Mouse (Mus musculus) embryo, embryonic 10.5 days (tissue): ENCODE data around the gene Rpl18.

Experiments used
- DNase-seq: peaks from one replicate; pipeline ENCODE4 v3.0.0-alpha.2; 2015; ENCODE audit warnings: low spot score

The Rpl18 gene

DNA sequence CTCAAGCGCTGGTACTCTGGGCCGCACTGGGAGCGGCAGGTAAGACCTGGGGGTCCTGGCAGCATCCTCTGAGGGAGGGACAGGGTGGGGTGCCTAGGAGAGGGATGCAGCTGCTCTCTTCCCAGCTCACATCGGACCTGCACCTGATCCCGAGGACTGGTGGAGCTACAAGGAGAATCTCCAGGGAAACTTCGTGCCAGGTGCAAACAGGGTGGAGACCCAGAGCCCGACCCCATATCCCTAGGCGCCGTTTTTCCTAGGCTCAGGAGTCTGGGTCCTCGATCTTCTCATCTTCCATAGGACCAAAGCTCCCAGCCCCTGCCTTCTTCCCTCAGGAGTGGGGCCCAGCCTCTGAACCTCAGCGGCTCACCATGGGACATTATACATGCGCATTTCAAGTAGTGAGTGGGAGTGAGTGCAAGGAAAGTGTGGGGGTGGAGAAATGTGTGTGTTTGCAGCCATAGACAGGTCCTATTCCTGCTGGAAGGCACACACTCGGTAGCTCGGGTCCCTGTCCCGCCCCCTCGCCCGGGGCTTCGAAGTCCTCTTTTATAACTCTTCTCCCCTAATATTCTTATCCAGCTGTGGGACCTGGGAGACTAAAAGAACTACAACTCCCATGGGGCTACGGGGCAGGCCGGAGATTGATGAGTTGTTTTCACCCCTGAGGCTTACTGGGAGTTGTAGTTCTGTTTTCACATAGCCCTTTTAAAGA is 14.8 kb upstream of the Rpl18 start:
- DNase-seq = peak; percentile 93

DNA sequence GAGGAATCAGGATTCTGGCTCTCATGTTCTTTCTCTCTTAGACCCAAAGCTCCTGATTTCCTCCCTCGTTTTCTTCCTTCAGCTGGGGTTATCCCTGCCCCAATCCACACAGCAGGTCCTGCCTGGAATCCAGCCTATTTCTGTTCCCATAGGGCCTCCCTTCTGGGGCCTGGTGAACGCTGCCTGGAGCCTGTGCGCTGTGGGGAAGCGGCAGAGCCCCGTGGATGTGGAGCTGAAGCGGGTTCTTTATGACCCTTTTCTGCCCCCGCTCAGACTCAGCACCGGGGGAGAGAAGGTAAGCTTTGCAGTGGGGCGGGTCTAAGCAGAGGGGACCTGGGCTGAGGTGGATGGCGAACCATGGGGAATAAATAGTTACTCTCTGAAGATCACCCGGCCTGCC is 14.2 kb upstream of the Rpl18 start:
- no peak for DNase-seq

DNA sequence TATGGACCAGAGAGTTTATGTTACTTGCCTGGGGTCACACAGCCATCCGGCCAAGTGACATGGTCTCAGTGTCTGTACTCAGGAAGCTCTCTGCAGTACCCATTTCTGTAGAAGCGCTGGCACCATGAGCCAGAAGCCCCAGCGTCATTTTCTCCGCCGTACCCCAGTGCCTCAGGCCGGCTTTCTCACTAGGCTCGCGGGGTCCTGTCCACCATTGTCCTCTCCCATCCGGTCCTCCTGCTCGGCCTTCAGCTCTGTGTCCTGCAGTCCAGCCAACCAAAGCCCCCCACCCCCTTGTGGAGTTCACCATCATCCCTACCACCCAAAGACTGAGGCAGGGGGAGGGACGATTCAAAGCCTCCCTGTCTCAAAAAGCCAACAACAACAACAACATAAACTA is 13.7 kb upstream of the Rpl18 start:
- no peak for DNase-seq

DNA sequence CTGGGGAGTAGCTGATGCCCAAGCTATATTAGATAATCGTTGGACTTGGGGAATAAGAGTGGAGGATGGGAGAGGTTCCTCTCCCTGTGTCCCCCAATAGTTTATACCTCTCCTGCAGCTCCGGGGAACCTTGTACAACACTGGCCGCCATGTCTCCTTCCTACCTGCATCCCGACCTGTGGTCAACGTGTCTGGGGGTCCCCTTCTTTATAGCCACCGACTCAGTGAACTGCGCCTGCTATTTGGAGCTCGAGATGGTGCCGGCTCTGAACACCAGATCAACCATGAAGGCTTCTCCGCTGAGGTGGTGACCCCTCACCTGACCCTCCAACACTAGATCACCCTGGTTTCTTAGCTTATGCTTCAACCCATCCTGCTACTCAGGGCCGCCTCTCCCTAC is 12.9 kb upstream of the Rpl18 start:
- DNase-seq = no peak

GRCm38 (mm10) chr7:45702809-45703520 is 12.3 kb upstream of the Rpl18 start:
- no peak for DNase-seq

DNA sequence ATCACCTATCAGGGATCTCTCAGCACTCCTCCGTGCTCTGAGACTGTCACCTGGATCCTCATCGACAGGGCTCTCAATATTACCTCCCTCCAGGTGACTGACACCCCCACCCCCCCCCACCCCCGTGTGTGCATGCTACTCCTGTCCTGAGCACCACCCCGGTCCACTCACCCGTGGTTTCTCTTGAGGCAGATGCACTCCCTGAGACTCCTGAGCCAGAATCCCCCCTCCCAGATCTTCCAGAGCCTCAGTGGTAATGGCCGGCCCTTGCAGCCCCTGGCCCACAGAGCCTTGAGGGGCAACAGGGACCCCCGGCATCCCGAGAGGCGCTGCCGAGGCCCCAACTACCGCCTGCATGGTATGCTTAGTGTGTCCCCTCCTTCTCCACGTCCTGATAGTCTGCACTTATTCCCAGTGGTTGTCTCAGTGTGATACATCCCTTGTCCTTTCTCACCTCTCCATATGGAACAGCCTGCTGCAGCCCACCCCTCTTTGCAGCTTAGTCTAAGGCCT is 11.7 kb upstream of the Rpl18 start:
- no peak for DNase-seq

DNA sequence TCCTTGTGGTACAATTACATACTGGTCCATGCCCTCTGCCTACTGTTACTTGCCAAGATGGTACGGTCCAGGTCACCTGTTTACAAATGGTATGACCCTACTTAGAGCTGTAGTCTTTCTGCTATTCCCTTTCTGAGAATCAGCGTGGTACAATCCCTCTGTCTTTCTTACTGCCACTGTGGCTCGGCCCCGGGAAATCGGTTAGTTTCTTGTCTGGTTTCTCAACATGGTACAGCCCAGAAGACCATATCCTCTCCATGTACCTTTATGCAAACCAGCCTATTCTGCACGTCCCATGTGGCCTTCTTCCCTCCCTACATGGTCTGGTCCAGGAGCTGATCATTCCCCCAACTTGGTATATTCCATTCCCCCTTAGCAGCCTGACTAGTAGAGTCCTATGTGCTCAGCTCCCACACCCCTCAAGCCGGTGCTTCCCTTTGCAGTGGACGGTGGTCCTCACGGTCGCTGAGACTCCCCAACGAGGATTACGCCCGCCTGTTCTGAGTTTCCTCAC is 11.2 kb upstream of the Rpl18 start:
- peak; percentile 88 for DNase-seq

DNA sequence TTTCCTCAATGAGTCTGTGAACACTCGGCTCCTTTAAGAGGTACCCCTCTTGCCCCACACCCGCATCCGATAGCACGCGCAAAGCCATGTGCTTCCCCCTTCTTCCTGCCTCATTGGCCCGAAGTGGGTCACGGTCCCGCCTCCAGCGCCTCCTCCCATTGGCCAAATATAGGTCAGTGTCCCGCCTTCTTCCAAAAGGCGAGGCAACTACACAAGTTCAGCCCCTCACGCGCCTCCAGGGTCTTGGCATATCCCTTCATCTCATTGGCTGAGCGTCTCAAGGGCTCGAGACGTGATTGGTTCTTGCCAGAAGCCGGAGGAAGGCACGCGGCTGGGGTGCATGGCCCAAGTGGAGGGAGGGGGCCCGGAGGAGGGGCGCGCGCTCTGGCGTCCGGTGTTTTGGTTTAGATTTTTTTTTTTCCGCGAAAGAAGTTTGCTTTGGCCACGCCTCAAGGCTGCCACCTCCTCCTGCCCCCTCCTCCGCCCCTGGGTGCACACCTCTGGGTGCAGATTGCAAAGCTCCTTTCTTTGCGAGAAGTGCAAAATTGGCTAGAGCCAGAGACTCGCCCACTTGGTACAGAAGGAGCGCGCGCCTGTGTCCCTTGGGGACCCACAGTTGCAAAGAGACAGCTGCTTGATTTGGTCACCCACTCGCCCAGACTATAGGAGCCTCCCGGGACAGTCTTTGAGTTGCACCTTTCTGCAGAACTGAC is 10.4 kb upstream of the Rpl18 start, which contains the start of gene Dbp:
Dbp (plus strand) TSS at position 359 of the 713 bp plus-strand sequence.
- peak; percentile 100 for DNase-seq

GRCm38 (mm10) chr7:45705443-45705864 is 9.8 kb upstream of the Rpl18 start:
- DNase-seq = no peak

DNA sequence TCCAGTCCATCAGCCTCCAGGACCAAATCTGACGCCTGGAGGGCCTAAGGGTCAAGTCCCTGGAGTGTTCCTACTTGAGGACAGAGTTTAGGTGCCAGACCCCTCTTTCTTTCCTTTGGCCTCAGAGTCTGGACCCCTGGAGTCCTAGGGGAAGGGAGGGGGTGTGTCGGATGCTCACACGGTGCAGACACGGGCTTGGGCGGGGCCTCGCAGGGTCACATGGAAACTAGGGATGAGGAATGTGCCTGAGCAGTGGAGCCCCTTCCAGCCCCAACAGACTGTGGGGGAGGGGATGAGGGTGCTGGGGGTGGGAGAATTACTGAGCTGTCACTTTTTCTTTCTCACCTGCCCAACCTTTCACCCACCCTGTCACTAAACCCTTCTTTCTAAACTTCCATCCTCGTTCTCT is 9.4 kb upstream of the Rpl18 start:
- DNase-seq = peak; percentile 80

DNA sequence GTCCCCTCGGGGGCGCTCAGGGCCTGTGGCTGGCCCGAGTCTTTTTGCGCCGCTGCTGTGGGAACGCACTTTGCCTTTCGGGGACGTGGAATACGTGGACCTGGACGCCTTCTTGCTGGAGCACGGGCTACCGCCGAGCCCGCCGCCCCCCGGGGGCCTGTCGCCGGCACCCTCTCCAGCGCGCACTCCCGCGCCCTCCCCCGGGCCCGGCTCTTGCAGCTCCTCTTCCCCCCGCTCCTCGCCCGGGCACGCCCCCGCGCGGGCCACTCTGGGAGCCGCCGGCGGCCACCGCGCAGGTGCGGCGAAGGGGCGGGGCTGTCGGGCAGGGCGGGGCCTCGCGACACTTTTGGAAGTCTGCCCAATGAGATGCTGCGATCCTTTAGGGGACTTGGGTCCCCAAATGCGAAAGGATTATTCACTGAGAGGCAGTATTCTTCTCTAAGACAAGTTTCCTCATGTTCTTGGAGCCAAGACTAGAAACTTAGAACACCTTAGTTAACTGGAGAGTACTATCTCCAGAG is 8.5 kb upstream of the Rpl18 start:
- DNase-seq = peak; percentile 86

DNA sequence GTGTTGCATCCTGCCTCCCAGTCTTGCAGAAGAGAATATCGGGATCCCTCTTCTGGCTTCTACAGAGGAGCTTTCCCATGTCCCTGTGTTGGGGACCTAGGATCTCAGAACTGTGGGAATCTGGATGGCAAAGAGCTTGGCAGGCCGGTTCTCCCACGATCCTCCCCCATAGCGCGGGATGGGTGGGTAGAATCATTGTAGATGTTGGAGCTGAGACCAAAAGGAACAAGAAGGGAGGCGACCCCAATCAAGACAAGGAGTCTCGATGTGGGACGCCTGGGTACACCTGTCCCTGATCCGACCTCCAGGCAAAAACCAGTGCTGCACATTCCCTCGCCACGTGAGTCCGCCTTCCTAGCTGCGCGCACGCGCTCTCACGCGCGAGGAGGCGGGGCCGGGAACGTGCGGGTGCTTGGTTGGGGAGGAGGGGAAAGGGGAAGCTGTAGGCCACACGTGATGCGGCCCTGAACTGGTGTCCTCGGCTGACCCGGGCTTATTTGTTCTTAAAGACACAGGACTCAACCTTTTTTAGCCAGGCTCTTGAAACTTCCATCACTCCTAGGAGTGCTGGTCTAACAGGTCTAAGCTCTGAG is 7.8 kb upstream of the Rpl18 start:
- DNase-seq = peak; percentile 92

GRCm38 (mm10) chr7:45708221-45708761 is 7.0 kb upstream of the Rpl18 start:
- no peak for DNase-seq

GRCm38 (mm10) chr7:45709036-45709435 is 6.2 kb upstream of the Rpl18 start:
- peak; percentile 76 for DNase-seq

DNA sequence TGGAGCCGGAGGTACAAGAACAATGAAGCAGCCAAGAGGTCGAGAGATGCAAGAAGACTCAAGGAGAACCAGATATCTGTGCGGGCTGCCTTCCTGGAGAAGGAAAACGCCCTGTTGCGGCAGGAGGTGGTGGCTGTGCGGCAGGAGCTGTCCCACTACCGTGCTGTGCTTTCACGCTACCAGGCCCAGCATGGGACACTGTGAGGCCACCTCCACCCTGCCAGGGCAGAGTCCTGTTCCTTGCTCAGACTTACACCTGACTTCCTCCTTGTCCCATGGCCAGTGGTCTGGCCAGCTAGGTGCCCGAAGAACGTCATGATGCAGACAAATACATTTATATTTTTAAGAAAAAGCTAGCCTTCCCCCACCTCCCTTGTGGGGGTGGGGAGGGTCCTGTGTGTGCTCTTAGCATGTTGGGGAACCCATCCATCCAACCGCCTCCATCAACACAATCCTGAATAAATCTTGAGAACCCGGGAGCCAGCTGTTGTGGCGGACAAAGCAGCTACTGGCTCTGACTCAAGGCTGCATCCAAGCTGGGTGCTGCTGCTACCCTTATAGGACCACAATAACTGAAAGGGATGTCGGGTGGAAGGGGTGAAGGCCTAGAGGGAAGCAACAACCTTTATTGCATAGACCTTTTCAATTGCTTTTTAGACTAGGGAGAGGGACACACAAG is 5.4 kb upstream of the Rpl18 start:
- DNase-seq = no peak

- no peak for DNase-seq
Observed at GRCm38 (mm10) chr7:45710477-45711191, 4.6 kb upstream of the Rpl18 start.

- no peak for DNase-seq
Observed at GRCm38 (mm10) chr7:45711316-45712021, 3.8 kb upstream of the Rpl18 start.

- DNase-seq = no peak
Observed at GRCm38 (mm10) chr7:45712022-45712757, 3.1 kb upstream of the Rpl18 start.

GRCm38 (mm10) chr7:45713396-45713795 is 1.9 kb upstream of the Rpl18 start:
- DNase-seq = no peak
